ENCODE assay signal across 9 mouse cellular contexts in genomic region chr5:91139446-91139873, GRCm38 (mm10). TPM values are rescaled to one million over a fixed set of nuclear protein-coding genes. Genes with fewer than 3 reads are reported as not detected.
DNase-seq lines count a peak whose midpoint lies in the region; ATAC-seq and TF ChIP-seq lines count a peak whose summit lies in the region.
"Had no signal": no experiment of that assay in that cellular context is flagged by ENCODE, and none has a peak within 500 bp of the region (broad histone marks: within the 10 kb centered on the region; RNA-seq: fewer than 3 reads in every experiment).

Gene Areg, plus strand, starts transcription at chr5:91139599.

- peaks cover 27% of the 10 kb centered on the region for H3K27me3 ChIP-seq in embryonic facial prominence, embryonic 15.5 days
- peaks cover 16% of the 10 kb centered on the region for H3K27me3 ChIP-seq in heart, postnatal 0 days (ENCODE audit: control insufficient read depth, insufficient read depth, low read length)
- H3K27me3 ChIP-seq in liver, embryonic 14.5 days (ENCODE audit: control insufficient read depth, insufficient read depth, low read length): peaks cover 27% of the 10 kb centered on the region

- peak; percentile 47 to 60 for DNase-seq in left cerebral cortex, adult 18-20 months (ENCODE audit: low spot score in 2 of 2)
- DNase-seq in left cerebral cortex, adult 11 months (ENCODE audit: low spot score): no peak
- peak; percentile 18 for DNase-seq in heart, postnatal 0 days (ENCODE audit: low spot score)
- peak; percentile 57 for DNase-seq in kidney, postnatal 14 days
- DNase-seq in liver, embryonic 14.5 days (ENCODE audit: low read depth in 3 of 3, low spot score in 3 of 3): no peak
- peak; percentile 68 for DNase-seq in neural tube, embryonic 10.5 days (ENCODE audit: extremely low spot score, low spot score)
- peak; percentile 5 to 6 for DNase-seq in thymus, adult 18-20 months

- H3K4me2 ChIP-seq in embryonic facial prominence, embryonic 15.5 days (replicated peaks): peak within 1 kb of the TSS; percentile 91
- peak within 1 kb of the TSS; percentile 91 for H3K4me2 ChIP-seq in heart, postnatal 0 days (ENCODE audit: low read depth, low read length)
- peak within 1 kb of the TSS; percentile 56 for H3K4me2 ChIP-seq in liver, embryonic 14.5 days (ENCODE audit: low read depth)

- TF ChIP-seq EP300 in heart, postnatal 0 days (IDR thresholded peaks at IDR 0.05; ENCODE audit: low read depth): no peak
- no peak for TF ChIP-seq EP300 in liver, embryonic 14.5 days (IDR thresholded peaks at IDR 0.05; ENCODE audit: low read depth)

- ATAC-seq in embryonic facial prominence, embryonic 15.5 days (ENCODE audit: insufficient number of reproducible peaks, low FRiP score, low TSS enrichment, low read depth): peak; percentile 47; the same call in 1 of the 2 replicates
- peak; percentile 80 for ATAC-seq in heart, postnatal 0 days (ENCODE audit: insufficient read depth, low read depth)
- ATAC-seq in liver, embryonic 14.5 days (ENCODE audit: insufficient read depth): no peak

- peak within 1 kb of the TSS; percentile 51 for H3K4me3 ChIP-seq in embryonic facial prominence, embryonic 15.5 days (replicated peaks)
- peak within 1 kb of the TSS; percentile 62 for H3K4me3 ChIP-seq in heart, postnatal 0 days (ENCODE audit: low read depth, low read length)
- peak within 1 kb of the TSS in 1 of 2 experiments; percentile 42; a peak in 2 of 4 replicates for H3K4me3 ChIP-seq in liver, embryonic 14.5 days (ENCODE audit: insufficient read depth in 1 of 2, low read depth in 2 of 2, low read length in 2 of 2)

- H3K4me1 ChIP-seq in embryonic facial prominence, embryonic 15.5 days: peaks cover 8% of the 10 kb centered on the region; the same call in 1 of the 2 replicates
- 0 out of 2 replicates have a peak, but pooled peaks cover 9% of the 10 kb centered on the region for H3K4me1 ChIP-seq in heart, postnatal 0 days (ENCODE audit: control insufficient read depth, insufficient read depth)
- no peaks in the 10 kb centered on the region for H3K4me1 ChIP-seq in liver, embryonic 14.5 days (replicated peaks; ENCODE audit: control insufficient read depth in 2 of 2, insufficient read depth in 2 of 2, low read length in 1 of 2)

- under 1% methylated on average over 44 of the region's 44 CpGs for WGBS in embryonic facial prominence, embryonic 15.5 days
- under 1% methylated on average over 44 of the region's 44 CpGs for WGBS in heart, postnatal 0 days
- under 1% methylated on average over 44 of the region's 44 CpGs for WGBS in liver, embryonic 14.5 days (ENCODE audit: insufficient replicate concordance)

- no peaks in the 10 kb centered on the region for H3K9me3 ChIP-seq in embryonic facial prominence, embryonic 15.5 days (replicated peaks)
- no peaks in the 10 kb centered on the region for H3K9me3 ChIP-seq in heart, postnatal 0 days (replicated peaks; ENCODE audit: control insufficient read depth, low read length)
- H3K9me3 ChIP-seq in liver, embryonic 14.5 days (ENCODE audit: control insufficient read depth, low read length): no peaks in the 10 kb centered on the region

- H3K36me3 ChIP-seq in embryonic facial prominence, embryonic 15.5 days: no peaks in the 10 kb centered on the region
- H3K36me3 ChIP-seq in heart, postnatal 0 days (replicated peaks; ENCODE audit: control insufficient read depth, insufficient read depth, low read length): no peaks in the 10 kb centered on the region
- no peaks in the 10 kb centered on the region for H3K36me3 ChIP-seq in liver, embryonic 14.5 days (replicated peaks; ENCODE audit: control insufficient read depth, insufficient read depth, low read depth)

- peak; percentile 26; the same call in 1 of the 2 replicates for TF ChIP-seq CTCF in heart, postnatal 0 days (IDR thresholded peaks at IDR 0.05; ENCODE audit: low read depth)
- TF ChIP-seq CTCF in liver, embryonic 14.5 days (IDR thresholded peaks at IDR 0.05; ENCODE audit: low read depth): no peak

- no peak within 1 kb of the TSS for H3K27ac ChIP-seq in embryonic facial prominence, embryonic 15.5 days (replicated peaks)
- H3K27ac ChIP-seq in heart, postnatal 0 days (ENCODE audit: low read depth): peak within 1 kb of the TSS; percentile 7; the same call in 1 of the 2 replicates
- H3K27ac ChIP-seq in liver, embryonic 14.5 days: no peak within 1 kb of the TSS

- H3K9ac ChIP-seq in embryonic facial prominence, embryonic 15.5 days: 0 out of 2 replicates have a peak within 1 kb of the TSS, but pooled peaks have one; percentile 9
- H3K9ac ChIP-seq in heart, postnatal 0 days (replicated peaks; ENCODE audit: low read depth, low read length): peak within 1 kb of the TSS; percentile 48; the same call in 1 of the 2 replicates
- H3K9ac ChIP-seq in liver, embryonic 14.5 days (replicated peaks): no peak within 1 kb of the TSS

RNA-seq across cellular contexts. Expression of gene Areg, which starts in this region (rescaled TPM):
- total RNA-seq in left cerebral cortex, adult 18-20 months (2021): under 1 TPM; 0.30 to 0.37 TPM
- polyA plus RNA-seq in embryonic facial prominence, embryonic 15.5 days (2015; fragmentation: Nextera tagmentation; extraction: Ambion mirVana): 1.1 and 1.5 TPM in 2 replicates
- 5.9 TPM in 1 of 2 replicates, not detected in the other for total RNA-seq in heart, postnatal 0 days (2014; rRNA removed; ENCODE audit: low replicate concordance)
- 0.19 and 0.29 TPM in 2 replicates for polyA plus RNA-seq in heart, postnatal 0 days (2015; fragmentation: Nextera tagmentation; extraction: Ambion mirVana)
- polyA plus RNA-seq in liver, embryonic 14.5 days (2012; rRNA removed): not detected in 2 replicates
- not detected in 2 replicates for polyA plus RNA-seq in liver, embryonic 14.5 days (2014; fragmentation: Nextera tagmentation; extraction: Ambion mirVana)
- total RNA-seq: neutrophil, adult 5-6 weeks had no signal

Comparison
In these comparisons a context has a peak if more than half of its experiments do, and no peak if none do; other contexts are left out.
1. Peak in DNase-seq in left cerebral cortex, adult 18-20 months; RNA of the gene not detected or under 1 TPM.
2. DNase-seq: peak in heart, postnatal 0 days (single experiment), kidney, postnatal 14 days (single experiment), neural tube, embryonic 10.5 days (single experiment) and thymus, adult 18-20 months (2 of 2); none in left cerebral cortex, adult 11 months (single experiment) and liver, embryonic 14.5 days (0 of 3).
3. Peak in every context shown above with its lines, with median percentiles within 50 percentile points of each other: H3K4me2 ChIP-seq.